Mouse (Mus musculus) adrenal gland, postnatal 14 days (tissue): ENCODE results near the gene Aste1. TPM values are rescaled to one million over a fixed set of nuclear protein-coding genes. Genes with fewer than 3 reads are reported as not detected.

Source experiments
- total RNA-seq: library from RNA; stranded (reverse); gene quantifications from 2 replicates; pipeline ENCODE4 v1.2.3, GENCODE M21; 2021

Aste1 gene
- total RNA-seq, 1 experiment from 2014 or later: 12.7 TPM

Other genes starting within 250 kb of the Aste1 start
- 0.19 TPM in 1 of 2 replicates, not detected in the other for gene Nek11, start 132 bp downstream of the Aste1 start, total RNA-seq
- gene Atp2c1, start 131.9 kb downstream of the Aste1 start, total RNA-seq: 61.7 and 63.8 TPM in 2 replicates
- gene Pik3r4, start 247.6 kb downstream of the Aste1 start, total RNA-seq: 30.4 and 32.8 TPM in 2 replicates